20 mouse cellular contexts compared by ENCODE assay signal in genomic region chr6:54328783-54329182, GRCm38 (mm10). TPM values are rescaled to one million over a fixed set of nuclear protein-coding genes. Genes with fewer than 3 reads are reported as not detected.
DNase-seq lines count a peak whose midpoint lies in the region; ATAC-seq lines count a peak whose summit lies in the region.
"Had no signal": no experiment of that assay in that cellular context is flagged by ENCODE, and none has a peak within 500 bp of the region (broad histone marks: within the 10 kb centered on the region; RNA-seq: fewer than 3 reads in every experiment).

No protein-coding gene starts in this region.

- H3K4me2 ChIP-seq in forebrain, embryonic 12.5 days = peak overlapping the region; percentile 96; the same call in 1 of the 2 replicates
- H3K4me2 ChIP-seq in forebrain, embryonic 16.5 days (ENCODE audit: low read length) = no peak overlapping the region
- H3K4me2 ChIP-seq in heart, embryonic 14.5 days (ENCODE audit: low read length) = peak overlapping the region; percentile 98
- peak overlapping the region; percentile 94; the same call in 1 of the 2 replicates for H3K4me2 ChIP-seq in kidney, embryonic 16.5 days (replicated peaks; ENCODE audit: low read depth, low read length)

- no peak for ATAC-seq in forebrain, embryonic 12.5 days (ENCODE audit: low FRiP score)
- no peak for ATAC-seq in forebrain, embryonic 16.5 days
- no peak for ATAC-seq in heart, embryonic 14.5 days (ENCODE audit: insufficient number of reproducible peaks, insufficient read depth, low FRiP score, low read depth)
- no peak for ATAC-seq in kidney, embryonic 16.5 days (ENCODE audit: low FRiP score, low TSS enrichment)
- ATAC-seq: CD4-positive, CD25-positive, alpha-beta regulatory T cell, adult 4 months; forebrain, postnatal 0 days; hindbrain, postnatal 0 days; liver, postnatal 0 days had no signal

- H3K36me3 ChIP-seq in forebrain, embryonic 12.5 days (replicated peaks) = no peaks in the 10 kb centered on the region
- H3K36me3 ChIP-seq in forebrain, embryonic 16.5 days (ENCODE audit: control insufficient read depth, insufficient read depth) = no peaks in the 10 kb centered on the region
- H3K36me3 ChIP-seq in heart, embryonic 14.5 days (ENCODE audit: control insufficient read depth, insufficient read depth, low read length) = no peaks in the 10 kb centered on the region
- H3K36me3 ChIP-seq in kidney, embryonic 16.5 days (ENCODE audit: insufficient read depth, low read length) = no peaks in the 10 kb centered on the region
- H3K36me3 ChIP-seq: midbrain, embryonic 10.5 days; neural tube, embryonic 13.5 days had no signal

- WGBS in forebrain, embryonic 12.5 days = 90% methylated on average over 5 of the region's 5 CpGs
- WGBS in forebrain, embryonic 16.5 days = 92% methylated on average over 5 of the region's 5 CpGs
- 92% methylated on average over 5 of the region's 5 CpGs for WGBS in heart, embryonic 14.5 days
- 96% methylated on average over 5 of the region's 5 CpGs for WGBS in kidney, embryonic 16.5 days

- H3K9me3 ChIP-seq in forebrain, embryonic 12.5 days = no peaks in the 10 kb centered on the region
- no peaks in the 10 kb centered on the region for H3K9me3 ChIP-seq in forebrain, embryonic 16.5 days (ENCODE audit: control insufficient read depth, low read length)
- no peaks in the 10 kb centered on the region for H3K9me3 ChIP-seq in heart, embryonic 14.5 days (ENCODE audit: control insufficient read depth, low read length)
- H3K9me3 ChIP-seq in kidney, embryonic 16.5 days (ENCODE audit: low read length) = no peaks in the 10 kb centered on the region
- H3K9me3 ChIP-seq: midbrain, embryonic 10.5 days; neural tube, embryonic 13.5 days had no signal

- intact Hi-C loops in heart, postnatal 25 days (cut with DNase I) = loop anchor here (5.0 kb wide), 1 partner anchor 81 kb away; no protein-coding TSS in a partner anchor

- H3K27ac ChIP-seq in forebrain, embryonic 12.5 days = no peak overlapping the region
- H3K27ac ChIP-seq in forebrain, embryonic 16.5 days (ENCODE audit: low read length) = no peak overlapping the region
- peak overlapping the region; percentile 10 to 78; a peak in 2 of 4 replicates for H3K27ac ChIP-seq in heart, embryonic 14.5 days (replicated peaks in 1 of 2; ENCODE audit: control insufficient read depth in 1 of 2, insufficient read depth in 1 of 2, low read depth in 2 of 2, low read length in 2 of 2)
- H3K27ac ChIP-seq in kidney, embryonic 16.5 days (ENCODE audit: low read length) = no peak overlapping the region
- H3K27ac ChIP-seq: gastrocnemius, adult 2 months; hindbrain, postnatal 0 days; midbrain, embryonic 10.5 days; neural tube, embryonic 13.5 days had no signal

- H3K27me3 ChIP-seq in forebrain, embryonic 12.5 days = peaks cover 57% of the 10 kb centered on the region
- peaks cover 19% of the 10 kb centered on the region for H3K27me3 ChIP-seq in forebrain, embryonic 16.5 days (replicated peaks; ENCODE audit: control insufficient read depth, insufficient read depth, low read length)
- H3K27me3 ChIP-seq in heart, embryonic 14.5 days (ENCODE audit: control insufficient read depth, insufficient read depth, low read length) = peaks cover 7% of the 10 kb centered on the region
- peaks cover 15% of the 10 kb centered on the region for H3K27me3 ChIP-seq in kidney, embryonic 16.5 days (ENCODE audit: insufficient read depth, low read length)

- DNase-seq in heart, postnatal 25 days (ENCODE audit: low spot score) = no peak
- no peak for DNase-seq in kidney, postnatal 4 days
- DNase-seq in left cerebral cortex, adult 9 months (ENCODE audit: low spot score in 2 of 2) = no peak
- DNase-seq in adrenal gland, adult 8-10 months = no peak
- DNase-seq: cerebellum, postnatal 10 days; embryo, embryonic 11 days; forebrain, postnatal 0 days; gastrocnemius, adult 2 months; layer of hippocampus, postnatal 36 days; liver; liver, postnatal 0 days had no signal

- no peak overlapping the region for H3K9ac ChIP-seq in forebrain, embryonic 12.5 days
- no peak overlapping the region for H3K9ac ChIP-seq in forebrain, embryonic 16.5 days (replicated peaks; ENCODE audit: low read depth, low read length)
- peak overlapping the region; percentile 77 for H3K9ac ChIP-seq in heart, embryonic 14.5 days (ENCODE audit: low read length)
- no peak overlapping the region for H3K9ac ChIP-seq in kidney, embryonic 16.5 days (replicated peaks; ENCODE audit: low read length)
- H3K9ac ChIP-seq: forebrain, postnatal 0 days; liver, postnatal 0 days; neural tube, embryonic 13.5 days had no signal

- peaks cover 37% of the 10 kb centered on the region for H3K4me1 ChIP-seq in forebrain, embryonic 12.5 days
- H3K4me1 ChIP-seq in forebrain, embryonic 16.5 days (replicated peaks; ENCODE audit: control insufficient read depth, insufficient read depth, low read length) = peaks cover 35% of the 10 kb centered on the region
- H3K4me1 ChIP-seq in heart, embryonic 14.5 days (ENCODE audit: control insufficient read depth in 2 of 2, insufficient read depth in 2 of 2, low read length in 2 of 2) = peaks cover 4 to 7% of the 10 kb centered on the region in 2 experiments; a peak in 2 of 4 replicates
- peaks cover 43% of the 10 kb centered on the region for H3K4me1 ChIP-seq in kidney, embryonic 16.5 days (ENCODE audit: insufficient read depth, low read length)

- H3K4me3 ChIP-seq in forebrain, embryonic 12.5 days (replicated peaks) = no peak overlapping the region
- no peak overlapping the region for H3K4me3 ChIP-seq in forebrain, embryonic 16.5 days (replicated peaks; ENCODE audit: low read length)
- peak overlapping the region; percentile 60 to 67 for H3K4me3 ChIP-seq in heart, embryonic 14.5 days (ENCODE audit: control insufficient read depth in 1 of 2, insufficient read depth in 1 of 2, low read depth in 1 of 2, low read length in 2 of 2)
- no peak overlapping the region for H3K4me3 ChIP-seq in kidney, embryonic 16.5 days (ENCODE audit: low read length)

RNA-seq across cellular contexts. Expression of gene Prr15, which starts 3.1 kb away (rescaled TPM):
- polyA plus RNA-seq in forebrain, embryonic 12.5 days (2016; fragmentation: Nextera tagmentation; extraction: Ambion mirVana) = 7.8 and 8.8 TPM in 2 replicates
- 2.7 and 2.8 TPM in 2 replicates for polyA plus RNA-seq in forebrain, embryonic 16.5 days (2015; fragmentation: Nextera tagmentation; extraction: Ambion mirVana)
- 25.2 and 26.2 TPM in 2 replicates for polyA plus RNA-seq in heart, embryonic 14.5 days (2014; fragmentation: Nextera tagmentation; extraction: Ambion mirVana)
- total RNA-seq in heart, postnatal 25 days (2021) = 1 to 10 TPM; 2.2 to 3.1 TPM
- 8.9 and 9.2 TPM in 2 replicates for polyA plus RNA-seq in kidney, embryonic 16.5 days (2015; fragmentation: Nextera tagmentation; extraction: Ambion mirVana)
- total RNA-seq in adrenal gland, adult 8-10 months (2022) = 10 to 100 TPM in 2 of 4 experiments, 1 to 10 TPM in 2; 2.8 to 16.1 (median 9.2) TPM
- total RNA-seq: MEL had no signal

Comparison
In these comparisons a context has a peak if more than half of its experiments do, and no peak if none do; other contexts are left out.
1. H3K27ac ChIP-seq: peak in heart, embryonic 14.5 days (2 of 2); none in forebrain, embryonic 12.5 days (single experiment), forebrain, embryonic 16.5 days (single experiment) and kidney, embryonic 16.5 days (single experiment).
2. H3K4me3 ChIP-seq: peak in heart, embryonic 14.5 days (2 of 2); none in forebrain, embryonic 12.5 days (single experiment), forebrain, embryonic 16.5 days (single experiment) and kidney, embryonic 16.5 days (single experiment).